Mouse (Mus musculus): ENCODE results near the gene Klhl26. TPM values are rescaled to one million over a fixed set of nuclear protein-coding genes. Genes with fewer than 3 reads are reported as not detected.

Gene Klhl26
- polyA plus RNA-seq, 1 experiment from 2014 or later, result 22.5 TPM

DNA sequence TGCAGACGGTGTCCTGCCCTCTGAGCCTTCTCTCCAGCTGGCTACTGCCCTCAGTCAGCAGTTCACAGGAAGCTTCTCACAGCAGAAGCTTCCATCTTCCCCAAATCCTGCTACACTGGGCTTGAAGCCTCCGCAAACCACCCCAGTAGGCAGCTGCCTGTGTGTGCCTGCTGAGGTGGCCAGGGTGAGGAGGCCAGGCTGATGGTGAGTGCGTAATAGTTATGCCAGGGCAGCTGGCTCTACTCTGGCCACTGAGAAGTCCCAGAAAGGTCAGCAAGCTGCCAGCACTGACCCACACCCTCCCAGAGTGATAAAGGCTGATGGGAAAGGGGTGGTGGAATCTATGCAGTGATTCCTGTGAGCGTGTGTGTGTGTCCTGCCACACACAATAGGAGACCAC lies 10.5 kb downstream of the Klhl26 start:
- H3K36me3 ChIP-seq, result no peaks in the 10 kb centered on the region
- WGBS, result 82% methylated on average over 4 of the region's 4 CpGs
- H3K9me3 ChIP-seq, result no peaks in the 10 kb centered on the region
- ATAC-seq (ENCODE audit: low FRiP score, low read depth), result no peak
- H3K27ac ChIP-seq, result no peak overlapping the region
- no peak overlapping the region for H3K4me3 ChIP-seq
- H3K9ac ChIP-seq, result no peak overlapping the region
- no peak overlapping the region for H3K4me2 ChIP-seq (replicated peaks)
- no peaks in the 10 kb centered on the region for H3K4me1 ChIP-seq
- no peaks in the 10 kb centered on the region for H3K27me3 ChIP-seq (replicated peaks)

GRCm38 (mm10) chr8:70465701-70466100 lies 11.1 kb downstream of the Klhl26 start:
- ATAC-seq (ENCODE audit: low FRiP score, low read depth), result no peak
- H3K4me1 ChIP-seq, result no peaks in the 10 kb centered on the region
- no peaks in the 10 kb centered on the region for H3K36me3 ChIP-seq
- H3K27me3 ChIP-seq (replicated peaks), result no peaks in the 10 kb centered on the region
- no peak overlapping the region for H3K4me3 ChIP-seq
- no peak overlapping the region for H3K9ac ChIP-seq
- H3K9me3 ChIP-seq, result no peaks in the 10 kb centered on the region
- 95% methylated on average over 4 of the region's 4 CpGs for WGBS
- no peak overlapping the region for H3K27ac ChIP-seq
- H3K4me2 ChIP-seq (replicated peaks), result no peak overlapping the region

- Histone ChIP-seq H3K27ac (no peak overlapping the region), H3K9me3 (no peaks in the 10 kb centered on the region), H3K4me1 (no peaks in the 10 kb centered on the region), H3K4me3 (no peak overlapping the region), H3K36me3 (no peaks in the 10 kb centered on the region; the same call in 1 of the 2 replicates), H3K9ac (no peak overlapping the region), H3K4me2 (replicated peaks) (no peak overlapping the region), H3K27me3 (replicated peaks) (no peaks in the 10 kb centered on the region)
- 95% methylated on average over 6 of the region's 6 CpGs for WGBS
- no peak for ATAC-seq (ENCODE audit: low FRiP score, low read depth)
These were observed 12.6 kb downstream of the Klhl26 start for GRCm38 (mm10) chr8:70464162-70464561.

GRCm38 (mm10) chr8:70463306-70463705 lies 13.5 kb downstream of the Klhl26 start:
- H3K9me3 ChIP-seq, result no peaks in the 10 kb centered on the region
- no peaks in the 10 kb centered on the region for H3K4me1 ChIP-seq
- WGBS, result 71% methylated on average over 4 of the region's 4 CpGs

DNA sequence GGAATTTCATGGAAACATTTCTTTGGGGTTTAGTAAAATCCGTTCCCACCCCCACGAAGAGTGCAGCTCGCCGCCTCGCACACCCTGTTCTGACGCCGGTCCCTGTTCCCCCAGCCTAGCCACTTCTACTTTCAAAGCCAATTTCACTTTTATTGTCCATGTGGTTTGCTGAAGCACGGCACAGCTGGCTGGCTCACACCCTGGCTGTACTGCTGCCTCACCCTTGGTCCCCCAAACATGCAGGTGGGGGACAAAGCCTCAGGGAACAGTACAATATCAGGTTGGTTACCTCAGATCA lies 14.3 kb downstream of the Klhl26 start:
- H3K9me3 ChIP-seq, result no peaks in the 10 kb centered on the region
- H3K9ac ChIP-seq, result no peak overlapping the region
- H3K4me1 ChIP-seq, result no peaks in the 10 kb centered on the region
- no peak overlapping the region for H3K27ac ChIP-seq
- H3K4me2 ChIP-seq (replicated peaks), result no peak overlapping the region
- WGBS, result 84% methylated on average over 8 of the region's 8 CpGs
- no peaks in the 10 kb centered on the region; the same call in 1 of the 2 replicates for H3K36me3 ChIP-seq
- H3K27me3 ChIP-seq (replicated peaks), result no peaks in the 10 kb centered on the region
- no peak overlapping the region for H3K4me3 ChIP-seq
- no peak for ATAC-seq (ENCODE audit: low FRiP score, low read depth)

More at GRCm38 (mm10) chr8:70463306-70463705, 13.5 kb downstream of the Klhl26 start:
- Histone ChIP-seq H3K27me3 (replicated peaks) (no peaks in the 10 kb centered on the region), H3K36me3 (no peaks in the 10 kb centered on the region; the same call in 1 of the 2 replicates), H3K4me2 (replicated peaks) (no peak overlapping the region), H3K4me3 (no peak overlapping the region), H3K27ac (no peak overlapping the region), H3K9ac (no peak overlapping the region)
- no peak for ATAC-seq (ENCODE audit: low FRiP score, low read depth)

- Histone ChIP-seq H3K27me3 (replicated peaks) (no peaks in the 10 kb centered on the region), H3K4me3 (no peak overlapping the region), H3K27ac (no peak overlapping the region), H3K9me3 (no peaks in the 10 kb centered on the region), H3K4me2 (replicated peaks) (no peak overlapping the region), H3K9ac (no peak overlapping the region), H3K4me1 (no peaks in the 10 kb centered on the region), H3K36me3 (no peaks in the 10 kb centered on the region; the same call in 1 of the 2 replicates)
- 86% methylated on average over 16 of the region's 16 CpGs for WGBS
- no peak for ATAC-seq (ENCODE audit: low FRiP score, low read depth)
These were observed 14.8 kb downstream of the Klhl26 start for GRCm38 (mm10) chr8:70461765-70462515.

DNA sequence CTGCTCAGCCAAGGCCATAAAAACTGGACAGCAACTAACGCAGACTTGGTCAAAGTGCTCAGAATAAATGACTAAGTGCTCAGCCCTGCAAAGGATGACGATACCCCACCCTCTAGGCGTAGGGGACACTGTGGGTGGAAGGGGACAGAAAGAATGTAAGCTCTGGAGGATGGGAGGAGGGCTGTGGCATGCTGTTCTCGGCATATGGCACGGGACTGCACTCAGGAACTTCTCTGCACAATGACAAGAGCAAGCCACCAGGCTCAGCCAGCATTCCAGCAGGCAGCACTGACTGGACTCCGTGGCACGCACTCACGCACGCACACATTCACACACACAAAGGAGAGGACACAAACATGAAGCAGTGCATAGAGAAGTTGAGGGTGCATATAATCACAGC lies 16.2 kb downstream of the Klhl26 start:
- Histone ChIP-seq H3K4me3 (no peak overlapping the region), H3K9ac (no peak overlapping the region), H3K9me3 (no peaks in the 10 kb centered on the region), H3K4me1 (no peaks in the 10 kb centered on the region), H3K27me3 (replicated peaks) (no peaks in the 10 kb centered on the region), H3K27ac (no peak overlapping the region), H3K4me2 (replicated peaks) (no peak overlapping the region), H3K36me3 (no peaks in the 10 kb centered on the region; the same call in 1 of the 2 replicates)
- 75% methylated on average over 9 of the region's 9 CpGs for WGBS
- no peak for ATAC-seq (ENCODE audit: low FRiP score, low read depth)

- H3K9me3 ChIP-seq, result no peaks in the 10 kb centered on the region
- 92% methylated on average over 5 of the region's 5 CpGs for WGBS
- H3K9ac ChIP-seq, result no peak overlapping the region
- H3K4me1 ChIP-seq, result no peaks in the 10 kb centered on the region
- no peaks in the 10 kb centered on the region; the same call in 1 of the 2 replicates for H3K36me3 ChIP-seq
- no peak overlapping the region for H3K4me3 ChIP-seq
- no peak for ATAC-seq (ENCODE audit: low FRiP score, low read depth)
- no peak overlapping the region for H3K4me2 ChIP-seq (replicated peaks)
- no peaks in the 10 kb centered on the region for H3K27me3 ChIP-seq (replicated peaks)
- H3K27ac ChIP-seq, result no peak overlapping the region
These were observed 16.6 kb downstream of the Klhl26 start for GRCm38 (mm10) chr8:70460199-70460598.

DNA sequence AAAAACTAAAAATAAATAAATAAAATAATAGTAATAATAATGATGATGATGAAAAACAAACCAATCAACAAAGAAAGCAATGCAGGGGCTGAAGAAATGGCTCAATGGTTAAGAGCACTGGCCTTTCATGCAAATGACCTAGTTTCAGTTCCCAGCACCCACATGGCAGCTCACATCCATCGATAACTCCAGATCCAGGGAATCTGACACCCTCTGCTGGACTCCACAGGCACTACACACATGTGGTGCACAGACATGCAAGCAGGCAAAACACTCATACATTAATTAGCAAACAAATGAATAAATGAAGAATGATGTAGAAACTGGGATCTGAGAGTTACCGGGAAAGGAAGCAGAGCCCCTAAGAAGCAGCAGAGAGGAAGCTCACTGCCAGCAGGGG lies 17.1 kb downstream of the Klhl26 start:
- no peaks in the 10 kb centered on the region for H3K9me3 ChIP-seq
- H3K4me3 ChIP-seq, result no peak overlapping the region
- H3K4me1 ChIP-seq, result no peaks in the 10 kb centered on the region
- no peaks in the 10 kb centered on the region for H3K27me3 ChIP-seq (replicated peaks)
- H3K4me2 ChIP-seq (replicated peaks), result no peak overlapping the region
- no peak overlapping the region for H3K27ac ChIP-seq
- no peaks in the 10 kb centered on the region; the same call in 1 of the 2 replicates for H3K36me3 ChIP-seq
- WGBS, result 98% methylated on average over 2 of the region's 2 CpGs
- H3K9ac ChIP-seq, result no peak overlapping the region
- no peak for ATAC-seq (ENCODE audit: low FRiP score, low read depth)

DNA sequence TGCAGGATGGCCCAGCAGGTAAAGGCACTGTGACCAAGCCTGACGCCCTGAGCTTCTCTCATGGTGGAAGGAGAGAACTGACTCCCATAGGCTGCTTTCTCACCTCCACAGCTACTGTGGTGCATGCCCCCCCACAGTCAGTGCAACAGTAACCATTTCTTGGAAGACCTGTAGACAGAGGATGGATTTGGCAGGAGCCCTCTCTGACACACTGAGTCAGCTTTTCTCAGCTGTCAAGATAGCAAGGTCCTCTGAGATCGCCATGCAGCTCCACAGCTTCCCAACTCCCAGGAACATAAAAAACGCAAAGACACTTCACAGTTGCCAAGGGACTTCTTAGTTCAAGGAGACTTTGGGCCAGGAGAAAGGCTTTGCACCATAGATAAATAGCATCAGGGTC lies 18.3 kb downstream of the Klhl26 start:
- no peak for ATAC-seq (ENCODE audit: low FRiP score, low read depth)
- Histone ChIP-seq H3K27ac (no peak overlapping the region), H3K4me3 (no peak overlapping the region), H3K36me3 (no peaks in the 10 kb centered on the region; the same call in 1 of the 2 replicates), H3K27me3 (replicated peaks) (no peaks in the 10 kb centered on the region; the same call in 1 of the 2 replicates), H3K4me2 (replicated peaks) (no peak overlapping the region), H3K9me3 (no peaks in the 10 kb centered on the region), H3K9ac (no peak overlapping the region), H3K4me1 (no peaks in the 10 kb centered on the region)
- WGBS, result 79% methylated on average over 3 of the region's 3 CpGs

DNA sequence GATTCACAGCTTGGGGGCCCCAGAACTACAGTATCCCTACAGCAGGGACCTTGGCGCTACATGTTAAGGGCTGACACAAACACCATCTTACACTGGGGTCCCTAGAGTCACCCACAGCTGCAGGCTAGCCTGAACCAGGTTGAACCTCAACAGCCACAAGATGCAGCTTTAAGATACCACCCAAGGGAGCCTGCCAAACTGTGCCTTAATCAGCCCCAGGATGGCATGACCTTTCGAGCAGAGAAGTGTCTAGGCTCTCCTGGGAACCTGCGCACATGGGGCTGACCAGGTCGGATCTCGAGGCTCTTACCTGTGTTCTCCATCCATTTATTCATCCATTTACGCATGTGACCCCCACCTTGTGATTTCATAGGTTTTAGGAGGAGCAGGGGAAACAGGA lies 18.9 kb downstream of the Klhl26 start:
- ATAC-seq (ENCODE audit: low FRiP score, low read depth), result no peak

DNA sequence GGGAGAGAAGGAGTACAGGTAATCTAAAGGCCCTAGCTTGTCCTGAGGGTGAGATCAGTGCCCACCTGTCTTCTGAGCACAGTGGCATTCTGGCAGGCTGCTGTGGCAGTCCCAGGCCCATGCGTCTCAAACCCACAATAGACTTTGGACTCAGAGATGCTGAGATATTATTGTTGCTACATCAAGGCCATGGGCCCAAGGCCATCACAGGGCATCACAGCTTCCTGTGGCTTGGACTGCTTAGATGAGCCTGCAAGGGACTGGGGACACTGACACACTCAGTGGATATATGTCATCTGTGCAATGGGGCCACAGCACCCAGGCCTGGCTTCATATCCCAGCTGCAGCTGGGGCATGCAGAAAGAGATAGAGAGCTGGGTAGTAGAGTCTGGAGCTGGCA lies 19.8 kb downstream of the Klhl26 start:
- H3K27ac ChIP-seq, result no peak overlapping the region
- no peak overlapping the region for H3K9ac ChIP-seq
- no peaks in the 10 kb centered on the region for H3K9me3 ChIP-seq
- 93% methylated on average over 1 of the region's 1 CpGs for WGBS
- no peak overlapping the region for H3K4me2 ChIP-seq (replicated peaks)
- H3K4me3 ChIP-seq, result no peak overlapping the region
- ATAC-seq (ENCODE audit: low FRiP score, low read depth), result no peak
- no peaks in the 10 kb centered on the region for H3K4me1 ChIP-seq
- H3K27me3 ChIP-seq (replicated peaks), result peaks cover 9% of the 10 kb centered on the region
- H3K36me3 ChIP-seq, result peaks cover 7% of the 10 kb centered on the region

More for the DNA sequence above, 18.9 kb downstream of the Klhl26 start:
- Histone ChIP-seq H3K4me2 (replicated peaks) (no peak overlapping the region), H3K27ac (no peak overlapping the region), H3K4me3 (no peak overlapping the region), H3K9me3 (no peaks in the 10 kb centered on the region), H3K4me1 (no peaks in the 10 kb centered on the region), H3K36me3 (no peaks in the 10 kb centered on the region; the same call in 1 of the 2 replicates), H3K27me3 (replicated peaks) (peaks cover under 1% of the 10 kb centered on the region), H3K9ac (no peak overlapping the region)
- 93% methylated on average over 6 of the region's 6 CpGs for WGBS

DNA sequence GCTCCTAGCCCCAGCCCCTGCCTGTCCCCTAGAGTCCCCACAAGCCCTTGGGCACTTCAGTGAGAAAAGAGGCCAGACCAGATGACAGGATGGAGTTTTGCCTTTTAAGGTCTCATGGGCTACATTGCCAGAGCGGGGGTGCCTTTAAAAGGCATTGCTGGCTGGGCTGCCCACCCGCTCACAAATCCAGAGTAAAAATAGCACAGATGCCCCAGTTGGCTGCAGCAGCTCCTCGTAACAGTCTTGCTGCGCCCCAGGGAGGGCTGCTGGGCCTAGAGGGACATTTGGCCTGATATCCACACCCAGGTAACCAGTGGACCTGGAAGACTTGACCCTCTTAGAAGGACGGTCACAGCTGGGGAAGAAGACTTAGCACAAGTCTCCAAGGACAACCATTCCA lies 22.9 kb downstream of the Klhl26 start:
- Histone ChIP-seq H3K9ac (no peak overlapping the region), H3K27me3 (replicated peaks) (peaks cover 15% of the 10 kb centered on the region), H3K4me2 (replicated peaks) (no peak overlapping the region), H3K36me3 (peaks cover 19% of the 10 kb centered on the region), H3K27ac (no peak overlapping the region), H3K4me3 (no peak overlapping the region), H3K4me1 (no peaks in the 10 kb centered on the region), H3K9me3 (no peaks in the 10 kb centered on the region)
- WGBS, result 87% methylated on average over 5 of the region's 5 CpGs
- no peak for ATAC-seq (ENCODE audit: low FRiP score, low read depth)

Data from neural tube, embryonic 12.5 days (tissue).